ENCODE assay signal across 8 mouse cellular contexts in genomic region chr13:55213138-55213806, GRCm38 (mm10). TPM values are rescaled to one million over a fixed set of nuclear protein-coding genes. Genes with fewer than 3 reads are reported as not detected.
A peak's percentile ranks its signal among the peaks of the same experiment; 100 is the strongest.
DNase-seq lines count a peak whose midpoint lies in the region; ATAC-seq and TF ChIP-seq lines count a peak whose summit lies in the region.

No protein-coding gene starts in this region.

- 62% methylated on average over 10 of the region's 10 CpGs for WGBS in heart, embryonic 15.5 days
- 50% methylated on average over 10 of the region's 10 CpGs for WGBS in forebrain, postnatal 0 days
- WGBS in macrophage (ENCODE audit: missing documents), result 83% methylated on average over 9 of the region's 10 CpGs

- no peak for TF ChIP-seq CTCF in G1E (IDR thresholded peaks at IDR 0.05; ENCODE audit: low read depth, low read length)
- TF ChIP-seq CTCF in forebrain, postnatal 0 days (IDR thresholded peaks at IDR 0.05; ENCODE audit: low read depth), result 0 out of 2 replicates have a peak, but pooled peaks have one; percentile 1

- H3K9ac ChIP-seq in heart, embryonic 15.5 days, result peak overlapping the region; percentile 92
- H3K9ac ChIP-seq in forebrain, postnatal 0 days, result peak overlapping the region; percentile 83

- peaks cover 58% of the 10 kb centered on the region for H3K4me1 ChIP-seq in heart, embryonic 15.5 days (replicated peaks)
- H3K4me1 ChIP-seq in G1E (ENCODE audit: insufficient read depth, low read depth, low read length), result peaks cover 48% of the 10 kb centered on the region
- peaks cover 37% of the 10 kb centered on the region for H3K4me1 ChIP-seq in forebrain, postnatal 0 days (ENCODE audit: insufficient read depth)

- H3K4me2 ChIP-seq in heart, embryonic 15.5 days, result peak overlapping the region; percentile 83
- peak overlapping the region; percentile 95 for H3K4me2 ChIP-seq in forebrain, postnatal 0 days (ENCODE audit: low read depth)

- H3K27ac ChIP-seq in heart, embryonic 15.5 days, result peak overlapping the region; percentile 95
- H3K27ac ChIP-seq in forebrain, postnatal 0 days (ENCODE audit: low read depth, low read length), result peak overlapping the region; percentile 95
- peak overlapping the region; percentile 64 for H3K27ac ChIP-seq in macrophage

- H3K79me2 ChIP-seq in macrophage (ENCODE audit: inconsistent target), result peaks cover 54% of the 10 kb centered on the region

- H3K4me3 ChIP-seq in heart, embryonic 15.5 days, result peak overlapping the region; percentile 70
- peak overlapping the region; percentile 88 for H3K4me3 ChIP-seq in G1E (ENCODE audit: low read depth, low read length)
- peak overlapping the region; percentile 76 for H3K4me3 ChIP-seq in forebrain, postnatal 0 days (ENCODE audit: low read depth, low read length)
- H3K4me3 ChIP-seq in macrophage (ENCODE audit: inconsistent target), result peak overlapping the region; percentile 56

- no peaks in the 10 kb centered on the region for H3K27me3 ChIP-seq in heart, embryonic 15.5 days
- peaks cover 9% of the 10 kb centered on the region; the same call in 1 of the 2 replicates for H3K27me3 ChIP-seq in G1E (ENCODE audit: insufficient read depth, low read length)
- no peaks in the 10 kb centered on the region for H3K27me3 ChIP-seq in forebrain, postnatal 0 days (ENCODE audit: insufficient read depth, low read length)

- DNase-seq in heart, adult 9 months (ENCODE audit: low spot score in 2 of 2), result no peak
- DNase-seq in G1E (ENCODE audit: low spot score), result no peak
- DNase-seq in forebrain, postnatal 0 days, result no peak
- DNase-seq in urinary bladder, adult 2 months (ENCODE audit: low spot score), result no peak
- DNase-seq in right cerebral cortex, postnatal 36 days (ENCODE audit: low spot score in 2 of 2), result no peak
- no peak for DNase-seq in frontal cortex, adult 2 months (ENCODE audit: extremely low spot score in 1 of 2, low spot score in 1 of 2)

- no peak for ATAC-seq in heart, embryonic 15.5 days (replicated peaks; ENCODE audit: insufficient number of reproducible peaks, insufficient read depth, low FRiP score, low read depth)
- no peak for ATAC-seq in G1E (ENCODE audit: extremely low read depth, insufficient number of reproducible peaks, low FRiP score, poor library complexity, severe bottlenecking)
- ATAC-seq in forebrain, postnatal 0 days, result no peak

- no peaks in the 10 kb centered on the region for H3K9me3 ChIP-seq in heart, embryonic 15.5 days (replicated peaks)
- peaks cover 27% of the 10 kb centered on the region for H3K9me3 ChIP-seq in G1E (replicated peaks)
- H3K9me3 ChIP-seq in forebrain, postnatal 0 days (ENCODE audit: low read length), result no peaks in the 10 kb centered on the region

- H3K36me3 ChIP-seq in heart, embryonic 15.5 days, result peaks cover 21% of the 10 kb centered on the region
- H3K36me3 ChIP-seq in G1E (replicated peaks), result peaks cover 41% of the 10 kb centered on the region
- peaks cover 21% of the 10 kb centered on the region for H3K36me3 ChIP-seq in forebrain, postnatal 0 days (ENCODE audit: insufficient read depth)
- peaks cover 12% of the 10 kb centered on the region; the same call in 1 of the 2 replicates for H3K36me3 ChIP-seq in macrophage (ENCODE audit: inconsistent target)

RNA-seq across cellular contexts. Expression of gene Nsd1, which starts 3.7 kb away (rescaled TPM):
- 41.5 and 42.5 TPM in 2 replicates for polyA plus RNA-seq in heart, embryonic 15.5 days (2015; fragmentation: Nextera tagmentation; extraction: Ambion mirVana)
- total RNA-seq in G1E (2014; fragmentation: Nextera tagmentation) (99.3 and 111 TPM in 2 replicates), G1E (2017) (52.9 and 64.1 TPM in 2 replicates)
- polyA plus RNA-seq in G1E (2012) (11.6 and 14.8 TPM in 2 replicates), macrophage (2018) (26.6 to 37.3 TPM (median 28.9 TPM) in 3 replicates)
- total RNA-seq in forebrain, postnatal 0 days (2014; rRNA removed), result 81.2 and 104 TPM in 2 replicates
- polyA plus RNA-seq in forebrain, postnatal 0 days (2015; fragmentation: Nextera tagmentation; extraction: Ambion mirVana), result 37.5 and 48.2 TPM in 2 replicates
- total RNA-seq in macrophage (2018; cell fraction: chromatin; rRNA removed), result 100 to 1,000 TPM in 25 of 26 experiments, 10 to 100 TPM in 1; 76.9 to 574 (median 405) TPM
- 10 to 100 TPM; 25.1 to 76.0 (median 57.0) TPM for total RNA-seq in macrophage (2018; cell fraction: cytosol; rRNA removed)
- 100 to 1,000 TPM in 22 of 26 experiments, 10 to 100 TPM in 4; 63.4 to 293 (median 182) TPM for total RNA-seq in macrophage (2018; cell fraction: nucleus; rRNA removed)
- polyA plus RNA-seq in urinary bladder, adult 2 months (2012; rRNA removed), result 25.8 and 32.1 TPM in 2 replicates
- polyA plus RNA-seq in frontal cortex, adult 2 months (2012; rRNA removed), result 38.3 and 41.3 TPM in 2 replicates
